Mouse (Mus musculus) lung, postnatal 0 days (tissue): ENCODE data around the gene Skap1. TPM values are rescaled to one million over a fixed set of nuclear protein-coding genes. Genes with fewer than 3 reads are reported as not detected.
"Not testable (repeated sequence)": the region's sequence is repeated elsewhere in the genome, so short reads cannot be mapped to it uniquely, and the experiment has no call there.

Experiments
- ATAC-seq: fragments of 200-750 bp; cut with Nextera tagmentation; 2 replicates; pipeline ENCODE4 v1.8.0; 2017; ENCODE audit warnings: moderate library complexity
- DNase-seq: peaks from one replicate; pipeline ENCODE4 v3.0.0-alpha.2; 2016; ENCODE audit warnings: low spot score
- H3K27ac ChIP-seq: fragments of 300-500 bp; sonication (generic); 2 replicates; pipeline ENCODE4 v1.5.1; 2014; ENCODE audit warnings: antibody characterized with exemption, mild to moderate bottlenecking, low read length, mixed read lengths
- H3K27me3 ChIP-seq: fragments of 300-500 bp; sonication (generic); replicated peaks from 2 replicates; pipeline ENCODE4 v1.6.1; 2014; ENCODE audit warnings: low read length, mixed read lengths; ENCODE audit not compliant: insufficient read depth
- H3K36me3 ChIP-seq: fragments of 300-500 bp; sonication (generic); 2 replicates; pipeline ENCODE4 v1.6.1; 2014; ENCODE audit warnings: low read length, mixed read lengths; ENCODE audit not compliant: insufficient read depth
- H3K4me1 ChIP-seq: fragments of 300-500 bp; sonication (generic); 2 replicates; pipeline ENCODE4 v1.6.1; 2014; ENCODE audit warnings: antibody characterized with exemption, low read depth, low read length, mixed read lengths; ENCODE audit not compliant: insufficient read depth
- H3K4me2 ChIP-seq: fragments of 300-500 bp; sonication (generic); replicated peaks from 2 replicates; pipeline ENCODE4 v1.6.1; 2014; ENCODE audit warnings: low read depth, mild to moderate bottlenecking, low read length, moderate library complexity, mixed read lengths
- H3K4me3 ChIP-seq: fragments of 300-500 bp; sonication (generic); 2 replicates; pipeline ENCODE4 v1.5.1; 2014; ENCODE audit warnings: low read depth, low read length
- H3K9ac ChIP-seq: fragments of 300-500 bp; sonication (generic); replicated peaks from 2 replicates; pipeline ENCODE4 v1.6.1; 2014; ENCODE audit warnings: low read depth, mild to moderate bottlenecking
- H3K9me3 ChIP-seq: fragments of 300-500 bp; sonication (generic); 2 replicates; pipeline ENCODE4 v1.6.1; 2016; ENCODE audit warnings: low read length, mixed read lengths
- CTCF ChIP-seq: IDR thresholded peaks from 2 replicates; pipeline ENCODE4 v1.5.1; 2016; ENCODE audit warnings: antibody characterized with exemption, mild to moderate bottlenecking
- EP300 ChIP-seq: IDR thresholded peaks from 2 replicates; pipeline ENCODE4 v1.6.1; 2016; ENCODE audit warnings: antibody characterized with exemption, mild to moderate bottlenecking, control low read depth
- WGBS: fragments of 180-500 bp; shearing (Covaris S2); extraction: QIAGEN DNeasy Blood & Tissue Kit; methylation state at CpG from one replicate; pipeline ENCODE4 v1.1.7; 2014; 5-methylcytosine and 5-hydroxymethylcytosine counted together
- polyA plus RNA-seq: library from polyadenylated mRNA; unstranded; fragments of >200 nt; fragmentation: Nextera tagmentation; extraction: Ambion mirVana; gene quantifications from 2 replicates; pipeline ENCODE4 v1.2.1, GENCODE M21; 2015

Gene Skap1
- polyA plus RNA-seq, 1 experiment from 2014 or later = 0.73 TPM

- H3K4me2 ChIP-seq = no peak overlapping the region
- DNase-seq = peak; percentile 52
- ATAC-seq = no peak
- TF ChIP-seq EP300 (no peak), CTCF (peak; percentile 47)
- H3K4me3 ChIP-seq = no peak overlapping the region
- peaks cover 16% of the 10 kb centered on the region; the same call in 1 of the 2 replicates for H3K36me3 ChIP-seq
- H3K27me3 ChIP-seq = no peaks in the 10 kb centered on the region
- no peaks in the 10 kb centered on the region for H3K9me3 ChIP-seq
- no peak overlapping the region for H3K9ac ChIP-seq
- H3K4me1 ChIP-seq = 0 out of 2 replicates have a peak, but pooled peaks cover 3% of the 10 kb centered on the region
- WGBS = 84% methylated on average over 3 of the region's 3 CpGs
- no peak overlapping the region for H3K27ac ChIP-seq
These were observed 310.1 kb downstream of the Skap1 start for GRCm38 (mm10) chr11:96774536-96774935.

DNA sequence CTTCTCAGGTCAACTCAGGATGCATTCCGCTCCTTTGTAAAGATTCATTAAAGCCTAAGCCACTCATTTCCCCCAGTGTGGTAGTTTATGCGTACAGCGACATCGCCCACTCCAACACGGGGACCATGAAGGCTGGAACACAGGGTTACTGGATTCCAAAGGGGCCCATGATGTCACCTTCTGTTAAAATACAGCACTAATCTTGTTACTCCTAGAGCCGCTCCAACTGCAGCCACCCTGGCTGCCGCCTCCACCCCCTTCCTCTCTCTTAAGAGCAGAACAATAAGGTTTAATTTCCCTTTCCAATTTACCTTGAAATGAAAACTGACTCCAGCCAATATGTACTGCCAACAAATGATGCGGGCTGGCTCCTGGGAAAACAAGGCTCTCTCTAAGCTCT is 310.7 kb downstream of the Skap1 start:
- ATAC-seq = no peak
- WGBS = 79% methylated on average over 8 of the region's 8 CpGs
- TF ChIP-seq CTCF (no peak), EP300 (no peak)
- Histone ChIP-seq H3K27me3 (no peaks in the 10 kb centered on the region), H3K4me2 (no peak overlapping the region), H3K36me3 (peaks cover 16% of the 10 kb centered on the region; the same call in 1 of the 2 replicates), H3K9ac (no peak overlapping the region), H3K4me3 (no peak overlapping the region), H3K27ac (no peak overlapping the region), H3K9me3 (no peaks in the 10 kb centered on the region), H3K4me1 (0 out of 2 replicates have a peak, but pooled peaks cover 3% of the 10 kb centered on the region)
- no peak for DNase-seq

- H3K4me1 ChIP-seq = 0 out of 2 replicates have a peak, but pooled peaks cover 3% of the 10 kb centered on the region
- no peaks in the 10 kb centered on the region for H3K9me3 ChIP-seq
- no peak for TF ChIP-seq CTCF
- TF ChIP-seq EP300 = no peak
- H3K36me3 ChIP-seq = peaks cover 16% of the 10 kb centered on the region; the same call in 1 of the 2 replicates
- no peaks in the 10 kb centered on the region for H3K27me3 ChIP-seq
- H3K4me2 ChIP-seq = no peak overlapping the region
- ATAC-seq (no peak), DNase-seq (no peak)
- no peak overlapping the region for H3K27ac ChIP-seq
- H3K4me3 ChIP-seq = no peak overlapping the region
- WGBS = 78% methylated on average over 7 of the region's 7 CpGs
- no peak overlapping the region for H3K9ac ChIP-seq
These were observed 311.3 kb downstream of the Skap1 start for GRCm38 (mm10) chr11:96775665-96776064.

DNA sequence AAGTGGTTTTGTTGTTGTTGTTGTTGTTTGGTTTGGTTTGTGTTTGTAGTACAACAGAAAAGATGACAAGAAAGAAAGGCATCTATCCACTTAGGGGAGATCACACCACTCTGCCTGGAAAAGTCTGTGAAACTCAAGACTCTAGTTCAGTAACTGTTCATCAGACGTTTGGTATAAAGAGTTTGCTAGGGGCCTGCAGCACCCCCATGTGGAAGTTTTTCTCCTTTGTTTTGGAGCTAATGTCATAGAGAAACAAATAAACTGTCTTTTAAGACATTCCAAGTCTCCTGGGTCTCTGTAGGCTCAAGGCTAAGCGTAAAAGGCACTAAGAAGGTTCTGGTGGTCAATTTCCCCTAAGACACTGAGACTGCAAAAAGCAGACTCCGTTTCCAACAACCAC is 311.7 kb downstream of the Skap1 start:
- Histone ChIP-seq H3K9ac (no peak overlapping the region), H3K4me3 (no peak overlapping the region)

DNA sequence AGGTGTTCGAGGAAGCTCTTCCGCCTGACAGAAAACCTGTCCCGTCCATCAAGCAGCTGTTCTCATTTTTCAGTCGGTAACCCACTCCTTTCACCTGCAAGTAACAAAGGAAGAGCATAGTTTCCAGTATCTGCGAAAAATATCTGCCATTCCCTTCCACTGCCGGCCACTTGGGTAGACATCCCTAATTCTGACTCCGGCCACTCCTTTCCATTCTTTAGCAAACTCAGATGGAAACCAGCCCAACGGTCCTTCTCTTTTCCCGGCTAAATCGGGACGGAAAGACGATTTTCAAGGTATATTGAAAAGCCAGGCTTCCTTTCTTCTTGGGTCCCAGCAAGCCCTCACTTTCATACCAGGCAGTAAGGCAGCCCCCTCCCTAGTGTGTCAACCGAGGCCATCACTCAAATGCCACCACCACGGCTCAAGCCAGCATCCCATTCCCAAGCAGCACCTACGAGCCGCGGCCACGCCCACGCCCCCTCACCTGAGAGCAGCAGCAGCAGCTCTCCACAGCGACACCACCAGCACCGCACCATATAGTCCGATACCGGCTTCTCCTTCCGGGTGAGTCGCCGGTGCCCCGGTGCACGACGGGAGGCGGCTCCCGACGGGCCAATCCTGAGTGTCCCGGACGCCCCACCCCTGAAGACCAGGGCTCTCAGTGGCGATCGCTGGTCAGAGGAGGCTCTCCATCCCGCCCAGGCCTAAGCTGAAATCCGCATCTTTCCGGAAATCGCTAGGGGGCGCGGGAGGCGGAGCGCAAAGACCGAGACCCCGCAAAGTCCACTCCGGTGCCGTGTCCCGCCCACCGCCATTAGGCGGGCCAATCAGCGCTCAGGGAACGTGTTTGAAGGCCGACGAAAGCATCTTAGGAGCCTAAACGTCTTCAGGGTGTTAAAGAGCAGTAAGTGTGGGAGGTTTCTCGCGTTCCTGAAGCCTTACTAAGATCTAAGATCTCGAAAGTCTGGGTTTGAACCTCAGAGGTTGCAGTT is 312.9 kb downstream of the Skap1 start, which contains the start of gene Snx11:
Gene Snx11 (minus strand): TSS at position 592 of the 995 bp plus-strand sequence.
- Histone ChIP-seq H3K36me3 (peaks cover 8% of the 10 kb centered on the region; the same call in 1 of the 2 replicates), H3K9ac (peak within 1 kb of the TSS; percentile 52), H3K9me3 (no peaks in the 10 kb centered on the region), H3K27me3 (no peaks in the 10 kb centered on the region), H3K4me3 (peak within 1 kb of the TSS; percentile 68), H3K4me1 (0 out of 2 replicates have a peak, but pooled peaks cover 3% of the 10 kb centered on the region), H3K27ac (peak within 1 kb of the TSS; percentile 85), H3K4me2 (peak within 1 kb of the TSS; percentile 78)
- TF ChIP-seq CTCF (peak; percentile 78), EP300 (peak; percentile 39; the same call in 1 of the 2 replicates)
- 2% methylated on average over 56 of the region's 59 CpGs for WGBS
- DNase-seq (peak; percentile 99), ATAC-seq (peak; percentile 100)

More for the DNA sequence above, 311.7 kb downstream of the Skap1 start:
- TF ChIP-seq EP300 (no peak), CTCF (peak; percentile 32)
- H3K9me3 ChIP-seq = no peaks in the 10 kb centered on the region
- no peak for ATAC-seq
- H3K27me3 ChIP-seq = no peaks in the 10 kb centered on the region
- DNase-seq = no peak
- H3K36me3 ChIP-seq = peaks cover 16% of the 10 kb centered on the region; the same call in 1 of the 2 replicates
- H3K4me2 ChIP-seq = no peak overlapping the region; the same call in 1 of the 2 replicates
- 0 out of 2 replicates have a peak, but pooled peaks cover 3% of the 10 kb centered on the region for H3K4me1 ChIP-seq
- 45% methylated on average over 3 of the region's 3 CpGs for WGBS
- no peak overlapping the region for H3K27ac ChIP-seq

- 61% methylated on average over 10 of the region's 10 CpGs for WGBS
- not testable (repeated sequence) for H3K4me1 ChIP-seq, H3K27me3 ChIP-seq, H3K9me3 ChIP-seq, DNase-seq, ATAC-seq, H3K36me3 ChIP-seq
- H3K4me3 ChIP-seq = peak overlapping the region; percentile 68
- H3K4me2 ChIP-seq = peak overlapping the region; percentile 78
- H3K9ac ChIP-seq = 0 out of 2 replicates have a peak overlapping the region, but pooled peaks have one; percentile 9
- peak overlapping the region; percentile 66; the same call in 1 of the 2 replicates for H3K27ac ChIP-seq
These were observed 313.8 kb downstream of the Skap1 start for GRCm38 (mm10) chr11:96778061-96778627.
